ENCODE assay signal across 30 mouse cellular contexts in genomic region chr12:102935892-102936291, GRCm38 (mm10). TPM values are rescaled to one million over a fixed set of nuclear protein-coding genes. Genes with fewer than 3 reads are reported as not detected.
"Had no signal": no experiment of that assay in that cellular context is flagged by ENCODE, and none has a peak within 500 bp of the region (broad histone marks: within the 10 kb centered on the region; RNA-seq: fewer than 3 reads in every experiment).

No protein-coding gene starts in this region.

- H3K36me3 ChIP-seq: limb, embryonic 10.5 days; limb, embryonic 13.5 days; liver, embryonic 15.5 days; neural tube, embryonic 12.5 days; neural tube, embryonic 15.5 days had no signal

- H3K4me3 ChIP-seq: limb, embryonic 10.5 days; limb, embryonic 13.5 days; liver, embryonic 15.5 days; neural tube, embryonic 12.5 days; neural tube, embryonic 15.5 days had no signal

- H3K9ac ChIP-seq: limb, embryonic 13.5 days; liver, embryonic 15.5 days; neural tube, embryonic 12.5 days; neural tube, embryonic 15.5 days had no signal

- H3K9me3 ChIP-seq: limb, embryonic 10.5 days; limb, embryonic 13.5 days; liver, embryonic 15.5 days; neural tube, embryonic 12.5 days; neural tube, embryonic 15.5 days had no signal

- H3K27ac ChIP-seq: limb, embryonic 10.5 days; limb, embryonic 13.5 days; liver, embryonic 15.5 days; neural tube, embryonic 12.5 days; neural tube, embryonic 15.5 days had no signal

- H3K27me3 ChIP-seq: limb, embryonic 13.5 days; liver, embryonic 15.5 days; neural tube, embryonic 12.5 days; neural tube, embryonic 15.5 days had no signal

- DNase-seq: kidney, adult 11 months; kidney, adult 8-10 months; kidney, postnatal 14 days; kidney, postnatal 4 days; layer of hippocampus, adult 9-11 months; lung, adult 2 months; lung, postnatal 14 days; lung, postnatal 4 days; midbrain, embryonic 14.5 days; thymus, adult 18-20 months; thymus, postnatal 36 days had no signal

- H3K4me1 ChIP-seq: limb, embryonic 10.5 days; limb, embryonic 13.5 days; liver, embryonic 15.5 days; neural tube, embryonic 12.5 days; neural tube, embryonic 15.5 days had no signal

- H3K4me2 ChIP-seq: limb, embryonic 13.5 days; liver, embryonic 11.5 days; liver, embryonic 15.5 days; midbrain, embryonic 11.5 days; neural tube, embryonic 12.5 days; neural tube, embryonic 15.5 days had no signal

RNA-seq across cellular contexts. Expression of gene Cox8c, which starts 36.8 kb away (rescaled TPM):
- total RNA-seq: layer of hippocampus, adult 18-20 months; layer of hippocampus, postnatal 25 days; left cerebral cortex, adult 18-20 months; left cerebral cortex, postnatal 25 days; megakaryocyte progenitor cell, adult 5-6 weeks; megakaryocyte-erythroid progenitor cell, adult 5-6 weeks had no signal
- polyA plus RNA-seq: kidney, embryonic 16.5 days; limb, embryonic 10.5 days; limb, embryonic 13.5 days; liver, embryonic 11.5 days; liver, embryonic 15.5 days; lung, adult 2 months; lung, embryonic 16.5 days; midbrain, embryonic 11.5 days; midbrain, embryonic 14.5 days; neural tube, embryonic 12.5 days; neural tube, embryonic 15.5 days; small intestine, adult 2 months; spleen, adult 2 months; stomach, embryonic 16.5 days; urinary bladder, adult 2 months had no signal
